Mouse (Mus musculus): ENCODE results near the gene Dot1l. TPM values are rescaled to one million over a fixed set of nuclear protein-coding genes. Genes with fewer than 3 reads are reported as not detected.

Dot1l gene
- total and polyA plus RNA-seq, 3 experiments = 8.7 to 118 (median 105) TPM

- TF ChIP-seq CTCF (IDR thresholded peaks at IDR 0.05; ENCODE audit: low read depth, low read length) = peak; percentile 93
- no peak for TF ChIP-seq POLR2AphosphoS5 (IDR thresholded peaks at IDR 0.05; ENCODE audit: insufficient replicate concordance, low read depth, low read length)
- H3K9me3 ChIP-seq (replicated peaks) = no peaks in the 10 kb centered on the region
- peaks cover 8% of the 10 kb centered on the region for H3K27me3 ChIP-seq (ENCODE audit: insufficient read depth, low read length)
- DNase-seq (ENCODE audit: low spot score) (peak; percentile 41), ATAC-seq (ENCODE audit: extremely low read depth, insufficient number of reproducible peaks, low FRiP score, poor library complexity, severe bottlenecking) (no peak)
- peaks cover 37% of the 10 kb centered on the region for H3K4me1 ChIP-seq (ENCODE audit: insufficient read depth, low read depth, low read length)
- no peak overlapping the region for H3K4me3 ChIP-seq (ENCODE audit: low read depth, low read length)
- H3K36me3 ChIP-seq (replicated peaks) = no peaks in the 10 kb centered on the region
Observed at GRCm38 (mm10) chr10:80747410-80747809, 7.6 kb upstream of the Dot1l start.

GRCm38 (mm10) chr10:80748609-80749008 lies 6.4 kb upstream of the Dot1l start:
- Histone ChIP-seq H3K4me1 (ENCODE audit: insufficient read depth, low read depth, low read length) (peaks cover 38% of the 10 kb centered on the region), H3K36me3 (replicated peaks) (no peaks in the 10 kb centered on the region), H3K4me3 (ENCODE audit: low read depth, low read length) (no peak overlapping the region), H3K27me3 (ENCODE audit: insufficient read depth, low read length) (peaks cover 8% of the 10 kb centered on the region), H3K9me3 (replicated peaks) (no peaks in the 10 kb centered on the region)
- DNase-seq (ENCODE audit: low spot score) = no peak
- no peak for ATAC-seq (ENCODE audit: extremely low read depth, insufficient number of reproducible peaks, low FRiP score, poor library complexity, severe bottlenecking)
- TF ChIP-seq TAL1 (conservative IDR thresholded peaks at IDR 0.05; ENCODE audit: low read depth, low read length) (no peak), POLR2AphosphoS5 (IDR thresholded peaks at IDR 0.05; ENCODE audit: insufficient replicate concordance, low read depth, low read length) (no peak), CTCF (IDR thresholded peaks at IDR 0.05; ENCODE audit: low read depth, low read length) (no peak), GATA1 (IDR thresholded peaks at IDR 0.05; ENCODE audit: borderline replicate concordance, low read length) (no peak)

- Histone ChIP-seq H3K27me3 (ENCODE audit: insufficient read depth, low read length) (peaks cover 6% of the 10 kb centered on the region), H3K9me3 (replicated peaks) (no peaks in the 10 kb centered on the region), H3K4me3 (ENCODE audit: low read depth, low read length) (peak overlapping the region; percentile 64; the same call in 1 of the 2 replicates), H3K36me3 (replicated peaks) (peaks cover 2% of the 10 kb centered on the region), H3K4me1 (ENCODE audit: insufficient read depth, low read depth, low read length) (peaks cover 41% of the 10 kb centered on the region)
- DNase-seq (ENCODE audit: low spot score) (no peak), ATAC-seq (ENCODE audit: extremely low read depth, insufficient number of reproducible peaks, low FRiP score, poor library complexity, severe bottlenecking) (no peak)
- TF ChIP-seq TAL1 (conservative IDR thresholded peaks at IDR 0.05; ENCODE audit: low read depth, low read length) = no peak
- no peak for TF ChIP-seq GATA2 (IDR thresholded peaks at IDR 0.05; ENCODE audit: borderline replicate concordance, low read depth, low read length)
- no peak for TF ChIP-seq POLR2AphosphoS5 (IDR thresholded peaks at IDR 0.05; ENCODE audit: insufficient replicate concordance, low read depth, low read length)
- TF ChIP-seq CTCF (IDR thresholded peaks at IDR 0.05; ENCODE audit: low read depth, low read length) = no peak
- TF ChIP-seq GATA1 (IDR thresholded peaks at IDR 0.05; ENCODE audit: borderline replicate concordance, low read length) = no peak
Observed at GRCm38 (mm10) chr10:80751188-80751832, 3.7 kb upstream of the Dot1l start.

- Histone ChIP-seq H3K4me1 (ENCODE audit: insufficient read depth, low read depth, low read length) (peaks cover 49% of the 10 kb centered on the region), H3K27me3 (ENCODE audit: insufficient read depth, low read length) (peaks cover 2% of the 10 kb centered on the region; the same call in 1 of the 2 replicates), H3K4me3 (ENCODE audit: low read depth, low read length) (peak overlapping the region; percentile 64; the same call in 1 of the 2 replicates), H3K36me3 (replicated peaks) (peaks cover 11% of the 10 kb centered on the region), H3K9me3 (replicated peaks) (no peaks in the 10 kb centered on the region)
- no peak for TF ChIP-seq CTCF (IDR thresholded peaks at IDR 0.05; ENCODE audit: low read depth, low read length)
- ATAC-seq (ENCODE audit: extremely low read depth, insufficient number of reproducible peaks, low FRiP score, poor library complexity, severe bottlenecking) = peak; percentile 45
- DNase-seq (ENCODE audit: low spot score) = peak; percentile 76
Observed at GRCm38 (mm10) chr10:80752079-80752625, 2.9 kb upstream of the Dot1l start.

- Histone ChIP-seq H3K27me3 (ENCODE audit: insufficient read depth, low read length) (no peaks in the 10 kb centered on the region), H3K4me3 (ENCODE audit: low read depth, low read length) (peak overlapping the region; percentile 92), H3K36me3 (replicated peaks) (peaks cover 43% of the 10 kb centered on the region), H3K4me1 (ENCODE audit: insufficient read depth, low read depth, low read length) (peaks cover 74% of the 10 kb centered on the region), H3K9me3 (replicated peaks) (no peaks in the 10 kb centered on the region)
- TF ChIP-seq POLR2AphosphoS5 (IDR thresholded peaks at IDR 0.05; ENCODE audit: insufficient replicate concordance, low read depth, low read length) (no peak), GATA1 (IDR thresholded peaks at IDR 0.05; ENCODE audit: borderline replicate concordance, low read length) (no peak), GATA2 (IDR thresholded peaks at IDR 0.05; ENCODE audit: borderline replicate concordance, low read depth, low read length) (no peak), CTCF (IDR thresholded peaks at IDR 0.05; ENCODE audit: low read depth, low read length) (no peak), TAL1 (conservative IDR thresholded peaks at IDR 0.05; ENCODE audit: low read depth, low read length) (no peak)
- DNase-seq (ENCODE audit: low spot score) (no peak), ATAC-seq (ENCODE audit: extremely low read depth, insufficient number of reproducible peaks, low FRiP score, poor library complexity, severe bottlenecking) (no peak)
Observed at GRCm38 (mm10) chr10:80755291-80756015, 447 bp downstream of the Dot1l start.

- Histone ChIP-seq H3K4me1 (ENCODE audit: insufficient read depth, low read depth, low read length) (peaks cover 76% of the 10 kb centered on the region), H3K4me3 (ENCODE audit: low read depth, low read length) (peak overlapping the region; percentile 92), H3K36me3 (replicated peaks) (peaks cover 49% of the 10 kb centered on the region), H3K27me3 (ENCODE audit: insufficient read depth, low read length) (no peaks in the 10 kb centered on the region), H3K9me3 (replicated peaks) (no peaks in the 10 kb centered on the region)
- no peak for ATAC-seq (ENCODE audit: extremely low read depth, insufficient number of reproducible peaks, low FRiP score, poor library complexity, severe bottlenecking)
- TF ChIP-seq GATA1 (IDR thresholded peaks at IDR 0.05; ENCODE audit: borderline replicate concordance, low read length) (no peak), POLR2AphosphoS5 (IDR thresholded peaks at IDR 0.05; ENCODE audit: insufficient replicate concordance, low read depth, low read length) (no peak), GATA2 (IDR thresholded peaks at IDR 0.05; ENCODE audit: borderline replicate concordance, low read depth, low read length) (no peak), TAL1 (conservative IDR thresholded peaks at IDR 0.05; ENCODE audit: low read depth, low read length) (no peak), CTCF (IDR thresholded peaks at IDR 0.05; ENCODE audit: low read depth, low read length) (no peak)
- DNase-seq (ENCODE audit: low spot score) = no peak
Observed at GRCm38 (mm10) chr10:80756099-80756498, 1.1 kb downstream of the Dot1l start.

All from G1E (cell line).